Mouse (Mus musculus): ENCODE data around the gene Gm5737.

GRCm38 (mm10) chr7:120880770-120881169 lies 68.6 kb downstream of the Gm5737 start:
- TF ChIP-seq CTCF (conservative IDR thresholded peaks at IDR 0.05; ENCODE audit: low read length) (no peak), POU5F1 (IDR thresholded peaks at IDR 0.05; ENCODE audit: borderline replicate concordance, low read length) (no peak)
